Mouse (Mus musculus) liver, embryonic 11.5 days (tissue): ENCODE data around the gene Lmntd2. TPM values are rescaled to one million over a fixed set of nuclear protein-coding genes. Genes with fewer than 3 reads are reported as not detected.

Source experiments
- ATAC-seq: fragments of 200-750 bp; cut with Nextera tagmentation; replicated peaks from 2 replicates; pipeline ENCODE4 v1.8.0; 2017; ENCODE audit warnings: moderate number of reproducible peaks, mild to moderate bottlenecking, moderate TSS enrichment, moderate library complexity; ENCODE audit not compliant: low FRiP score
- DNase-seq: peaks from one replicate; pipeline ENCODE4 v3.0.0-alpha.2; 2017; ENCODE audit warnings: low spot score
- H3K27ac ChIP-seq: fragments of 300-500 bp; sonication (generic); 2 replicates; pipeline ENCODE4 v1.5.1; 2014; ENCODE audit warnings: mild to moderate bottlenecking, low read depth, low read length, control low read depth
- H3K27me3 ChIP-seq: fragments of 300-500 bp; sonication (generic); replicated peaks from 2 replicates; pipeline ENCODE4 v1.6.1; 2014; ENCODE audit warnings: low read length, mixed read lengths; ENCODE audit not compliant: control insufficient read depth, insufficient read depth
- H3K36me3 ChIP-seq: fragments of 300-500 bp; sonication (generic); 2 replicates; pipeline ENCODE4 v1.6.1; 2014; ENCODE audit warnings: mild to moderate bottlenecking, low read length, moderate library complexity, mixed read lengths; ENCODE audit not compliant: control insufficient read depth, insufficient read depth
- H3K4me1 ChIP-seq: fragments of 300-500 bp; sonication (generic); replicated peaks from 2 replicates; pipeline ENCODE4 v1.6.1; 2014; ENCODE audit warnings: low read length, mixed read lengths; ENCODE audit not compliant: control insufficient read depth, insufficient read depth
- H3K4me2 ChIP-seq: fragments of 300-500 bp; sonication (generic); 2 replicates; pipeline ENCODE4 v1.6.1; 2014; ENCODE audit warnings: mild to moderate bottlenecking, control low read depth, moderate library complexity
- H3K4me3 ChIP-seq: fragments of 300-500 bp; sonication (generic); 2 replicates; pipeline ENCODE4 v1.5.1; 2014; ENCODE audit warnings: low read depth, low read length, control low read depth
- H3K9ac ChIP-seq: fragments of 300-500 bp; sonication (generic); 2 replicates; pipeline ENCODE4 v1.6.1; 2014; ENCODE audit warnings: low read depth, low read length, control low read depth
- H3K9me3 ChIP-seq: fragments of 300-500 bp; sonication (generic); 2 replicates; pipeline ENCODE4 v1.6.1; 2016; ENCODE audit warnings: low read length, inconsistent platforms, mixed read lengths; ENCODE audit not compliant: control insufficient read depth
- WGBS: fragments of 180-500 bp; shearing (Covaris S2); extraction: QIAGEN DNeasy Blood & Tissue Kit; methylation state at CpG from one replicate; pipeline ENCODE4 v1.1.7; 2014; 5-methylcytosine and 5-hydroxymethylcytosine counted together
- microRNA counts: library from miRNA; unstranded; fragments of <30 nt; microRNA quantifications from one replicate; lab custom pipeline; 2015
- microRNA-seq: library from miRNA; unstranded; fragments of <30 nt; microRNA quantifications from one replicate; pipeline ENCODE4, GENCODE M21; 2017; ENCODE audit warnings: borderline number of aligned reads
- polyA plus RNA-seq: library from polyadenylated mRNA; unstranded; fragments of >200 nt; fragmentation: Nextera tagmentation; extraction: Ambion mirVana; gene quantifications from 2 replicates; pipeline ENCODE4 v1.2.1, GENCODE M21; 2014

The Lmntd2 gene
- polyA plus RNA-seq, 1 experiment from 2014 or later = 2.6 TPM

GRCm38 (mm10) chr7:141169866-141170265 is 44.0 kb downstream of the Lmntd2 start:
- Histone ChIP-seq H3K4me1 (peaks cover 40% of the 10 kb centered on the region), H3K4me2 (no peak overlapping the region), H3K27me3 (no peaks in the 10 kb centered on the region), H3K27ac (no peak overlapping the region), H3K36me3 (0 out of 2 replicates have a peak, but pooled peaks cover 2% of the 10 kb centered on the region), H3K4me3 (no peak overlapping the region), H3K9ac (no peak overlapping the region), H3K9me3 (no peaks in the 10 kb centered on the region)
- ATAC-seq = no peak
- DNase-seq = no peak

GRCm38 (mm10) chr7:141169300-141169699 is 44.6 kb downstream of the Lmntd2 start:
- H3K4me3 ChIP-seq = no peak overlapping the region
- no peaks in the 10 kb centered on the region for H3K27me3 ChIP-seq
- H3K9me3 ChIP-seq = no peaks in the 10 kb centered on the region
- H3K36me3 ChIP-seq = peaks cover 5% of the 10 kb centered on the region
- DNase-seq (no peak), ATAC-seq (no peak)
- H3K4me1 ChIP-seq = peaks cover 40% of the 10 kb centered on the region
- H3K27ac ChIP-seq = peak overlapping the region; percentile 67
- H3K4me2 ChIP-seq = peak overlapping the region; percentile 87
- no peak overlapping the region for H3K9ac ChIP-seq
- 94% methylated on average over 1 of the region's 1 CpGs for WGBS

GRCm38 (mm10) chr7:141168518-141168953 is 45.3 kb downstream of the Lmntd2 start:
- H3K27me3 ChIP-seq = no peaks in the 10 kb centered on the region
- no peaks in the 10 kb centered on the region for H3K9me3 ChIP-seq
- peak; percentile 72 for DNase-seq
- 2% methylated on average over 22 of the region's 22 CpGs for WGBS
- H3K4me1 ChIP-seq = peaks cover 40% of the 10 kb centered on the region
- peak overlapping the region; percentile 67 for H3K27ac ChIP-seq
- H3K4me3 ChIP-seq = peak overlapping the region; percentile 68
- H3K4me2 ChIP-seq = peak overlapping the region; percentile 87
- ATAC-seq = peak; percentile 45; the same call in 1 of the 2 replicates
- peak overlapping the region; percentile 76 for H3K9ac ChIP-seq
- peaks cover 11% of the 10 kb centered on the region for H3K36me3 ChIP-seq

- 11% methylated on average over 7 of the region's 7 CpGs for WGBS
- Histone ChIP-seq H3K4me3 (peak overlapping the region; percentile 68), H3K36me3 (peaks cover 16% of the 10 kb centered on the region), H3K27ac (peak overlapping the region; percentile 67), H3K4me2 (peak overlapping the region; percentile 87), H3K9me3 (no peaks in the 10 kb centered on the region), H3K9ac (peak overlapping the region; percentile 76), H3K4me1 (peaks cover 36% of the 10 kb centered on the region), H3K27me3 (no peaks in the 10 kb centered on the region)
- DNase-seq (no peak), ATAC-seq (peak; percentile 10)
These were observed 45.9 kb downstream of the Lmntd2 start for GRCm38 (mm10) chr7:141167901-141168517.

- H3K9ac ChIP-seq = no peak overlapping the region
These were observed 49.0 kb downstream of the Lmntd2 start for GRCm38 (mm10) chr7:141164850-141165249.

GRCm38 (mm10) chr7:141164397-141164796 is 49.5 kb downstream of the Lmntd2 start:
- ATAC-seq (no peak), DNase-seq (no peak)
- Histone ChIP-seq H3K9ac (no peak overlapping the region), H3K27me3 (no peaks in the 10 kb centered on the region), H3K4me3 (no peak overlapping the region), H3K4me2 (no peak overlapping the region), H3K27ac (no peak overlapping the region), H3K36me3 (peaks cover 45% of the 10 kb centered on the region), H3K9me3 (no peaks in the 10 kb centered on the region), H3K4me1 (peaks cover 22% of the 10 kb centered on the region)
- WGBS = 93% methylated on average over 7 of the region's 7 CpGs

More at GRCm38 (mm10) chr7:141164850-141165249, 49.0 kb downstream of the Lmntd2 start:
- ATAC-seq (no peak), DNase-seq (no peak)
- Histone ChIP-seq H3K4me1 (peaks cover 26% of the 10 kb centered on the region), H3K4me3 (no peak overlapping the region), H3K36me3 (peaks cover 42% of the 10 kb centered on the region), H3K4me2 (no peak overlapping the region), H3K9me3 (no peaks in the 10 kb centered on the region), H3K27ac (no peak overlapping the region), H3K27me3 (no peaks in the 10 kb centered on the region)
- 75% methylated on average over 6 of the region's 6 CpGs for WGBS

MicroRNAs encoded within 50 kb of the gene (microRNA counts, 519-probe panel; counts per million panel counts)
- microRNA mmu-miR-210 (lab: Ali Mortazavi, UCI) = 6,029 counts per million, percentile 67 among the panel's probes with 10 or more counts

Small RNAs within 50 kb of the gene (microRNA-seq; reads per million reads assigned to microRNA genes)
- gene Mir210 = 1,423 reads per million, percentile 77 among the genes with 10 or more reads in this experiment

Other genes with a start within 250 kb of the Lmntd2 start
- gene Ifitm1, start 246.9 kb downstream of the Lmntd2 start, polyA plus RNA-seq = 32.7 and 33.5 TPM in 2 replicates
- gene Ifitm3, start 203.3 kb downstream of the Lmntd2 start, polyA plus RNA-seq = 45.0 and 47.5 TPM in 2 replicates
- 0.90 and 0.97 TPM in 2 replicates for gene Ifitm6, start 196.2 kb downstream of the Lmntd2 start, polyA plus RNA-seq
- gene Gm17387, start 184.9 kb downstream of the Lmntd2 start, polyA plus RNA-seq = not detected in 2 replicates
- gene B4galnt4, start 153.0 kb downstream of the Lmntd2 start, polyA plus RNA-seq = 3.4 and 4.7 TPM in 2 replicates
- gene Pkp3, start 135.9 kb downstream of the Lmntd2 start, polyA plus RNA-seq = 1.9 and 2.7 TPM in 2 replicates
- gene Sigirr, start 113.5 kb downstream of the Lmntd2 start, polyA plus RNA-seq = 21.4 and 23.5 TPM in 2 replicates
- 0.09 and 0.41 TPM in 2 replicates for gene Ano9, start 96.3 kb downstream of the Lmntd2 start, polyA plus RNA-seq
- gene Ptdss2, start 91.7 kb downstream of the Lmntd2 start, polyA plus RNA-seq = 134 and 147 TPM in 2 replicates
- 91.2 and 93.7 TPM in 2 replicates for gene Rnh1, start 41.2 kb downstream of the Lmntd2 start, polyA plus RNA-seq
- 112 and 118 TPM in 2 replicates for gene Hras, start 20.1 kb downstream of the Lmntd2 start, polyA plus RNA-seq
- 20.8 and 20.9 TPM in 2 replicates for gene Lrrc56, start 19.9 kb downstream of the Lmntd2 start, polyA plus RNA-seq
- 35.1 TPM in 2 replicates for gene Rassf7, start 1.8 kb upstream of the Lmntd2 start, polyA plus RNA-seq
- 70.9 and 81.0 TPM in 2 replicates for gene Phrf1, start 14.7 kb upstream of the Lmntd2 start, polyA plus RNA-seq
- 4.0 and 4.1 TPM in 2 replicates for gene Irf7, start 52.4 kb upstream of the Lmntd2 start, polyA plus RNA-seq
- gene Cdhr5, start 62.7 kb upstream of the Lmntd2 start, polyA plus RNA-seq = 0.44 and 0.53 TPM in 2 replicates
- gene Sct, start 65.1 kb upstream of the Lmntd2 start, polyA plus RNA-seq = 1.2 and 1.6 TPM in 2 replicates
- gene Drd4, start 77.9 kb upstream of the Lmntd2 start, polyA plus RNA-seq = 0.16 and 0.17 TPM in 2 replicates
- gene Deaf1, start 113.6 kb upstream of the Lmntd2 start, polyA plus RNA-seq = 48.6 and 54.0 TPM in 2 replicates
- gene Tmem80, start 113.7 kb upstream of the Lmntd2 start, polyA plus RNA-seq = 22.2 and 27.4 TPM in 2 replicates
- gene Eps8l2, start 124.8 kb upstream of the Lmntd2 start, polyA plus RNA-seq = 5.4 and 7.7 TPM in 2 replicates
- 442 and 472 TPM in 2 replicates for gene Taldo1, start 178.1 kb upstream of the Lmntd2 start, polyA plus RNA-seq
- 35.0 and 41.6 TPM in 2 replicates for gene Gatd1, start 200.1 kb upstream of the Lmntd2 start, polyA plus RNA-seq
- gene Cend1, start 215.4 kb upstream of the Lmntd2 start, polyA plus RNA-seq = 0.16 and 0.27 TPM in 2 replicates
- 36.9 and 39.4 TPM in 2 replicates for gene Slc25a22, start 223.8 kb upstream of the Lmntd2 start, polyA plus RNA-seq
- 22.5 and 22.7 TPM in 2 replicates for gene Pidd1, start 229.9 kb upstream of the Lmntd2 start, polyA plus RNA-seq
- gene Rplp2, start 233.3 kb upstream of the Lmntd2 start, polyA plus RNA-seq = 1,652 and 1,836 TPM in 2 replicates
- 23.4 and 23.7 TPM in 2 replicates for gene Pnpla2, start 241.1 kb upstream of the Lmntd2 start, polyA plus RNA-seq
- 4.3 and 7.2 TPM in 2 replicates for gene Cracr2b, start 247.0 kb upstream of the Lmntd2 start, polyA plus RNA-seq